Mouse (Mus musculus) retina, embryonic 14.5 days (tissue): ENCODE measurements around the gene Efcab8.
A peak's percentile ranks its signal among the peaks of the same experiment; 100 is the strongest.

Experiments
- DNase-seq: peaks from one replicate; pipeline ENCODE4 v3.0.0-alpha.2; 2015; ENCODE audit warnings: low spot score

Efcab8 gene

DNA sequence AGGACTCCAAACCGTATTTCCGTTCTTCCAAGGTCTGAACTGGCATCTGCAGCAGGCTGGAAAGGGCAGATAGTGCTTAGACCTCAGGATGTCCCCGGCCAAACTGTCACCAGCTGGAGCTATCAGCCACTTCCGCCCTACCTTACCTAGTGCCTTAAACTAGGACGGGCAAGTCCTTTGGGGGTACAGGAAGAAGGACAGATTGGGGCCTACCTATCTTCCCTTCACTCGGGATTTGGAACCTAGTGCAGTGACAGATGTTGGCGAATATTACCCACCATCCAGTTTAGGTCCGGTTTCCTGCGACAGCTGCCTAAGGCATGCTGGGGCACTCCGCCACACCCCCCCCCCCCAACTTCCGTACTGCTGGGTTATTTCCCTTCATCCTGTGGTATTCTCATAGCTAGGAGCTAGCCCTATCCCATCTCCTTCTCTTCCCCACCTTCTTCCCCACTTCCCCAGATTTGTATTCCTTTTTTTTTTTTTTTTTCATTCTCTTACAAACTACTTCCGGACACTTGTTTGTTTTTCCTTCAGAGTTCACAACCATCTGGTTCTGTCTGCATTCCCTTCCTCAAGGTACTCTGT lies at the start of gene Efcab8:
Gene Efcab8 (plus strand): TSS at position 538 of the 588 bp plus-strand sequence.
- DNase-seq = no peak

GRCm38 (mm10) chr2:153734033-153734432 lies 45.7 kb upstream of the Efcab8 start:
- no peak for DNase-seq

- DNase-seq = peak; percentile 100
Measured at GRCm38 (mm10) chr2:153740500-153741436, 39.0 kb upstream of the Efcab8 start, which contains the start of gene Mapre1. Gene Mapre1, plus strand, starts transcription at chr2:153741274.

GRCm38 (mm10) chr2:153741437-153742065 lies 38.2 kb upstream of the Efcab8 start:
- peak; percentile 75 for DNase-seq

DNA sequence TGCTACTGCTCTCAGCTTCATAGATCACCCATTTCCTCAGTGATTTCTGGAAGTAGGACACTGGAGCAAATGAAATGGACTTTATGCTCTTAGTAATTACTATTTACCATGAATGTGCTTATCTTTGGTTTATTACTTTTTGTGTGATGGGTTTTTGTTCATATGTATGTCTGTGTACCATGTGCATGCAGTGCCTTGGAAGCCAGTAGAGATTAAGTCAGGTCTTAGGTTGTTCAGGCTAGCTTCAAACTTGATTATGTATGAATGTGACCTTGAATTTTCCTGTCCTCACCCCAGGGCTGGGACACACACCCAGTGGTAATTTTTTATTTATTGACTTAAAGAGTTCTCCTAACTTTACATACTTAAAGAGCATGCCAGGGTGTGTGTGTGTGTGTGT lies 31.7 kb upstream of the Efcab8 start:
- no peak for DNase-seq

DNA sequence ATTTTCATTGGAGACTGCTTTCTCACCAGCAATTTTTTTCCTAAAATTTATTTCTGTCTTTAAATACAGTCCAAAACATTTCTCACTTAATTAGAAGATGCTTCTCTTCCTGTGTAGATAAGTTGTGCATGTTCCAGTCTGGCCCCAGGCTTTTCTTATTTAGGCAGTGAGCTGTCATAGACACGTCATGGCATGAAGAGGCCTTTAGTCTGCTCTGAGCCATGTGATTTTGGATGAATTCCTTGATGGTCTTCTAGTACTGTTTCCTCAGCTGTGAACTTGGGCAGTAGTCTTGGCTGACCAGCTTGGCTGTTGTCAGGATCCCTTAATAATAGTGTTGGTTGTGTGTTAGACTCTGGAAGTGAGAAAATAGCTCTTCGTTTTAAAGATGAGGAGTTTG lies 29.4 kb upstream of the Efcab8 start:
- no peak for DNase-seq

DNA sequence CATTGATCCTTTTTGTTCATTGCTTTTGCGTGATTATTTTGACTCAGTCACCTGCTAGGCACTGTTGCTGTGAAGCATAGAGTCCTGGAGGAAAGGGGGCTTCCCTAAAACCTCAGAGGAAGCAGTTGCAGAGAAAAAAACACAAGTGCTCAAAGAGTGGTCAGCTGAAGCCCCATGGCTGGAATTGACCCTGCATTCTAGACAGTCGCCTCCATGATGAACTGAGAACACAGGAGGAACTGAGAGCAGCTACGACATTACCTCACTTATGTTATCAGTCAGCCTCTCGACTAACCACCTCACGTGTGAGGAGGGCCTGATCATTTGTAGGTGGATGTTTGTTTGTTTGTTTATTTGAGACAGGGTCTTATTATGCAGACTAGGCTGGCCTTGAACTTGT lies 17.6 kb upstream of the Efcab8 start:
- no peak for DNase-seq

GRCm38 (mm10) chr2:153767484-153767883 lies 12.2 kb upstream of the Efcab8 start:
- peak; percentile 22 for DNase-seq

DNA sequence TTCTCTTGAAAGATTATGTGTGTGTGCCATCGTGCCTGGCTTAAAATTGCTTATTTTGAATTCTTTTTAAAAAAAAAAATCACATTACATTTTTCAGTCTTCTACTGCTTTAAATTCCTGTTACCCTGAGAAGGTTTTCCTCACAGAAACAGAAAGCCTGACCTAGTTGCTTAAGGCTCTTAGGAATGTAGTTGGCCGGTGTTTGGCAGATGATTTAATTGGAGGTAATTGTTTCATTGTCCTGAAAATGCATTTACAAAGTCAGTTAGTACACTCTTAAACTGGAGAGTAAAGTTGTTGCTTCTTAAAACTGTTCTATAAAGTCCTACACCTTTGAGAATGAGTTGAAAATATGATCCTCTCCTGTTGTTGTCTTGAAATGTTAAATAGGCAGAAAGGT lies 10.8 kb upstream of the Efcab8 start:
- DNase-seq = peak; percentile 79

GRCm38 (mm10) chr2:153772950-153773349 lies 6.8 kb upstream of the Efcab8 start:
- DNase-seq = no peak

- DNase-seq = no peak
Measured at GRCm38 (mm10) chr2:153775472-153775871, 4.3 kb upstream of the Efcab8 start.

DNA sequence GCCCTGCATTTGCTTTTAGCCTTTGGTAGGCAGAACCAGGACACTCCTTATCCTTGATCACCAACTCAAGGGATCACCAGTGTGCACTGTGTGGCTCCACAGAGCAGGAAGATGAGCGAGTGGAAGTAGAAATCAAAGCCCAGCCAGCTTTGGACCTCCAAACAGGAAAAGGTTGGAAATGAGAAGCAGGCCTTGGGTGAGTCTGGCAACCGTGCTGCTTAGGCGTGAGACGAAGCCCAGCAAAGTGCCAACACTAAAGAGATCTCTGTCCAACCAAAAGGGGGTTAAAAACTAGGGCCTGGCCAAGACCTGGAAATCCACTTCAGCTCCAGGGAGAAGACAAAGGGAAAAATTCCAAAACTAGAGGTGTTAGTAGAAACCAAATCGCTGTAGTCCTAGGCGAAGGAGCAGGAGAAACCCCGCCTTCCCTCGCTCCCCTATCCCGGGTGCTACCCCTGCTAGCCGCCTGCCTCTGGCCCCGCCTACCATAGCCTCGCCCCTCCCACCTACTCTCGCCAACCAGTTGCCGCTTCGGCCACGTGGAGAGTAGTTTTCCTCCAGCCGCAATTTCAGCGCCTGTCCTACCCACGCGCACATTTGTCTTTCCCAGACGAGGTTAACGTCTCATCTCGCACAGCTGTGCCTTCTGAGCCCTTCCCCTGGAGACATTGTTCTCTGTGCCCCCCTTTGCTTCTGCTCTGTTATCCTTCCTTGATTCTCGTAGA lies 931 bp upstream of the Efcab8 start:
- DNase-seq = peak; percentile 81

DNA sequence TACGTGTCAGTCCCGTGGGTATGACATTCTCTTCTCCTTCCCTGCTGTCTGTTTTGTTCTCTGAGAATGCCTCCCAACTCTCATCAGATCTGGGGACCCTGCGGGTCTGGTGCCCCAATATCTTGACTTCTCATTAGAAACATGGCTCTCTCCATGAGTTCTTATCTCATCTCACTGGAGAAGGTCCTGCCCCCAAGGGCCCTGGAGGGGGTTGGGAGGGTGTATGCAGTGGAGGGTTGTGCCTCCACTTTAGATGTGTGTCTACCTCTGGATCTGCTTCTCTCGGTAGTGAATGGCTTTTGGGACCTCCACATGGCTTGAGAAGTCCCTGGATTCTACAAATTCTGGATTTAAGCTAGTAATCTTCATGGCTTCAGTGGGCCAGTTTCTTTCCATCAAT lies 1.4 kb downstream of the Efcab8 start:
- no peak for DNase-seq

GRCm38 (mm10) chr2:153784668-153785067 lies 4.9 kb downstream of the Efcab8 start:
- DNase-seq = no peak

GRCm38 (mm10) chr2:153793366-153793765 lies 13.6 kb downstream of the Efcab8 start:
- DNase-seq = no peak

DNA sequence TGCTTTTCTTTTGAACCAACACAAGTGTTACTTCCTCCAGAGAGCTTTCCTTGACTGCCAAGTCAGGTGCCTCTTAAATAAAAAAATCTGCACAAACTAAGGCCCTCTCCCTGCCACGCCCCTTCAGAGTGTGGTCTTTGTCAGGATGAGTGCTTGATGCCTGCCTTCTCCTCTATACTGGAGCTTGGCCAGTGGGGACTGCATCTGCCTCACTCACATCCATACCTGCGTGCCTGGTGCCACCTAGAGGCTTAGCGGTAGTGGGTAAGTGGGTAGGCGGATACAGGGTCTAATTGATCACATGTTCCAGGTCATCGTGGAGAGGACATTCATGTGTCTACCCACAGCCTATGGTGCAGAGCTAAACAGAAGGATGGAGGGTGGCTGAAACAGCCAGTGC lies 15.4 kb downstream of the Efcab8 start:
- DNase-seq = peak; percentile 58

GRCm38 (mm10) chr2:153807464-153807863 lies 27.7 kb downstream of the Efcab8 start:
- DNase-seq = peak; percentile 80

GRCm38 (mm10) chr2:153808146-153808545 lies 28.4 kb downstream of the Efcab8 start:
- DNase-seq = no peak

- no peak for DNase-seq
Measured at GRCm38 (mm10) chr2:153808841-153809240, 29.1 kb downstream of the Efcab8 start.

DNA sequence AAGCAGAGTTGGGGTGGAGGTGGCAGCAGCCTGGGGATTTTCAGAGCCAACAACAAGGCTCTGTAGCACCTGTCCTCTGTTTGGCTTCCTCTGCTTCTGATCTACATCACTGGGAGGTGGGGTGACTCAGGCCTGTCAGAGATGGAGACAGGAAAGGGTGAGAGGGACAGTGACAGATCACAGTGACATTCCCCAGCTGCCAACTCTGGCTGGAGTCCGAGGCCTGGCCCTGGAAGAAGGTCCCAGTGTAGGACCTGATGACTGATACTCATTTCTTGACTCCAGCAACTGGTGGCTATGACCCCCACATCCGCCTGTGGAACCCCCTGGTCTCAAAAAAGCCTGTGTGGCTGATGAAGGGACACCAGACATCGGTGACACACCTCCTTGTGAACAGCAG lies 30.2 kb downstream of the Efcab8 start:
- no peak for DNase-seq

- DNase-seq = no peak
Measured at GRCm38 (mm10) chr2:153822005-153822543, 42.3 kb downstream of the Efcab8 start.

GRCm38 (mm10) chr2:153824593-153824992 lies 44.9 kb downstream of the Efcab8 start:
- no peak for DNase-seq
